Mouse (Mus musculus) heart, postnatal 0 days (tissue): Measurements from ENCODE around the gene Lman1l. TPM values are rescaled to one million over a fixed set of nuclear protein-coding genes. Genes with fewer than 3 reads are reported as not detected.

Experiments
- ATAC-seq: fragments of 200-750 bp; cut with Nextera tagmentation; 2 replicates; pipeline ENCODE4 v1.8.0; 2017; ENCODE audit warnings: low read depth, moderate number of reproducible peaks, moderate library complexity; ENCODE audit not compliant: insufficient read depth
- DNase-seq: peaks from one replicate; pipeline ENCODE4 v3.0.0-alpha.2; 2016; ENCODE audit warnings: low spot score
- H3K27ac ChIP-seq: fragments of 300-500 bp; sonication (generic); 2 replicates; pipeline ENCODE4 v1.5.1; 2014; ENCODE audit warnings: low read depth, mild to moderate bottlenecking
- H3K27me3 ChIP-seq: fragments of 300-500 bp; sonication (generic); 2 replicates; pipeline ENCODE4 v1.6.1; 2014; ENCODE audit warnings: low read length, mixed read lengths; ENCODE audit not compliant: control insufficient read depth, insufficient read depth
- H3K36me3 ChIP-seq: fragments of 300-500 bp; sonication (generic); replicated peaks from 2 replicates; pipeline ENCODE4 v1.6.1; 2014; ENCODE audit warnings: low read length, mixed read lengths; ENCODE audit not compliant: control insufficient read depth, insufficient read depth
- H3K4me1 ChIP-seq: fragments of 300-500 bp; sonication (generic); 2 replicates; pipeline ENCODE4 v1.6.1; 2014; ENCODE audit warnings: antibody characterized with exemption; ENCODE audit not compliant: control insufficient read depth, insufficient read depth
- H3K4me2 ChIP-seq: fragments of 300-500 bp; sonication (generic); 2 replicates; pipeline ENCODE4 v1.6.1; 2014; ENCODE audit warnings: low read depth, mild to moderate bottlenecking, low read length, moderate library complexity
- H3K4me3 ChIP-seq: fragments of 300-500 bp; sonication (generic); 2 replicates; pipeline ENCODE4 v1.5.1; 2014; ENCODE audit warnings: low read depth, low read length
- H3K9ac ChIP-seq: fragments of 300-500 bp; sonication (generic); replicated peaks from 2 replicates; pipeline ENCODE4 v1.6.1; 2014; ENCODE audit warnings: low read depth, low read length, mixed read lengths
- H3K9me3 ChIP-seq: fragments of 300-500 bp; sonication (generic); replicated peaks from 2 replicates; pipeline ENCODE4 v1.6.1; 2016; ENCODE audit warnings: low read length; ENCODE audit not compliant: control insufficient read depth
- CTCF ChIP-seq: IDR thresholded peaks from 2 replicates; pipeline ENCODE4 v1.5.1; 2016; ENCODE audit warnings: antibody characterized with exemption, control low read depth, low read depth
- EP300 ChIP-seq: IDR thresholded peaks from 2 replicates; pipeline ENCODE4 v1.6.1; 2016; ENCODE audit warnings: antibody characterized with exemption, low read depth
- WGBS: fragments of 180-500 bp; shearing (Covaris S2); extraction: QIAGEN DNeasy Blood & Tissue Kit; methylation state at CpG from one replicate; pipeline ENCODE4 v1.1.7; 2014; 5-methylcytosine and 5-hydroxymethylcytosine counted together
- polyA plus RNA-seq: library from polyadenylated mRNA; unstranded; fragments of >200 nt; fragmentation: Nextera tagmentation; extraction: Ambion mirVana; gene quantifications from 2 replicates; pipeline ENCODE4 v1.2.1, GENCODE M21; 2015
- total RNA-seq: library from RNA; depleted of rRNA; stranded (reverse); fragments of >200 nt; gene quantifications from 2 replicates; pipeline ENCODE4 v1.2.3, GENCODE M21; 2014; ENCODE audit warnings: low replicate concordance; rRNA removed

The Lman1l gene
- total and polyA plus RNA-seq, 2 experiments from 2014 or later = 0.15 TPM; not detected in 1

- Histone ChIP-seq H3K9ac (no peak overlapping the region), H3K4me1 (peaks cover 16% of the 10 kb centered on the region), H3K27me3 (no peaks in the 10 kb centered on the region), H3K9me3 (no peaks in the 10 kb centered on the region), H3K4me2 (no peak overlapping the region), H3K36me3 (no peaks in the 10 kb centered on the region), H3K4me3 (no peak overlapping the region), H3K27ac (no peak overlapping the region)
- no peak for ATAC-seq
- DNase-seq = no peak
- no peak for TF ChIP-seq CTCF
- no peak for TF ChIP-seq EP300
- WGBS = 72% methylated on average over 3 of the region's 3 CpGs
Measured at GRCm38 (mm10) chr9:57557215-57557614, 63.4 kb downstream of the Lman1l start.

Other genes with a start within 250 kb of the Lman1l start
- gene Ppcdc, start 180.7 kb downstream of the Lman1l start, total RNA-seq = 14.0 and 14.1 TPM in 2 replicates
- 14.1 and 14.3 TPM in 2 replicates for gene Ppcdc, start 180.7 kb downstream of the Lman1l start, polyA plus RNA-seq
- gene Scamp5, start 152.7 kb downstream of the Lman1l start, total RNA-seq = 16.1 and 19.6 TPM in 2 replicates
- gene Scamp5, start 152.7 kb downstream of the Lman1l start, polyA plus RNA-seq = 7.0 TPM in 2 replicates
- gene Rpp25, start 116.7 kb downstream of the Lman1l start, total RNA-seq = 13.8 and 21.3 TPM in 2 replicates
- 11.3 and 15.0 TPM in 2 replicates for gene Rpp25, start 116.7 kb downstream of the Lman1l start, polyA plus RNA-seq
- gene Cox5a, start 99.5 kb downstream of the Lman1l start, total RNA-seq = 1,146 and 1,154 TPM in 2 replicates
- gene Cox5a, start 99.5 kb downstream of the Lman1l start, polyA plus RNA-seq = 4,139 and 4,337 TPM in 2 replicates
- gene Fam219b, start 83.2 kb downstream of the Lman1l start, total RNA-seq = 4.5 and 9.2 TPM in 2 replicates
- gene Fam219b, start 83.2 kb downstream of the Lman1l start, polyA plus RNA-seq = 8.0 and 8.8 TPM in 2 replicates
- gene Mpi, start 68.0 kb downstream of the Lman1l start, total RNA-seq = 130 TPM in 2 replicates
- 97.7 and 99.1 TPM in 2 replicates for gene Mpi, start 68.0 kb downstream of the Lman1l start, polyA plus RNA-seq
- gene Scamp2, start 59.8 kb downstream of the Lman1l start, total RNA-seq = 42.1 and 91.7 TPM in 2 replicates
- 45.9 and 46.5 TPM in 2 replicates for gene Scamp2, start 59.8 kb downstream of the Lman1l start, polyA plus RNA-seq
- 28.1 and 189 TPM in 2 replicates for gene Ulk3, start 31.3 kb downstream of the Lman1l start, total RNA-seq
- 6.6 and 8.0 TPM in 2 replicates for gene Ulk3, start 31.3 kb downstream of the Lman1l start, polyA plus RNA-seq
- not detected in 2 replicates for gene Cplx3, start 14.5 kb downstream of the Lman1l start, total RNA-seq
- gene Cplx3, start 14.5 kb downstream of the Lman1l start, polyA plus RNA-seq = 0.07 TPM in 1 of 2 replicates, not detected in the other
- 44.6 and 54.2 TPM in 2 replicates for gene Csk, start 32.9 kb upstream of the Lman1l start, total RNA-seq
- gene Csk, start 32.9 kb upstream of the Lman1l start, polyA plus RNA-seq = 10.8 and 13.9 TPM in 2 replicates
- gene Cyp1a2, start 62.9 kb upstream of the Lman1l start, total RNA-seq = not detected in 2 replicates
- not detected in 2 replicates for gene Cyp1a2, start 62.9 kb upstream of the Lman1l start, polyA plus RNA-seq
- gene Cyp1a1, start 67.2 kb upstream of the Lman1l start, total RNA-seq = not detected in 2 replicates
- gene Cyp1a1, start 67.2 kb upstream of the Lman1l start, polyA plus RNA-seq = 0.05 TPM in 1 of 2 replicates, not detected in the other
- 3.7 and 4.8 TPM in 2 replicates for gene Edc3, start 87.8 kb upstream of the Lman1l start, total RNA-seq
- 9.5 and 10.6 TPM in 2 replicates for gene Edc3, start 87.8 kb upstream of the Lman1l start, polyA plus RNA-seq
- gene Clk3, start 145.1 kb upstream of the Lman1l start, total RNA-seq = 27.5 and 40.8 TPM in 2 replicates
- 31.9 and 34.8 TPM in 2 replicates for gene Clk3, start 145.1 kb upstream of the Lman1l start, polyA plus RNA-seq
- gene Arid3b, start 216.0 kb upstream of the Lman1l start, total RNA-seq = 7.3 and 11.1 TPM in 2 replicates
- 4.4 and 5.2 TPM in 2 replicates for gene Arid3b, start 216.0 kb upstream of the Lman1l start, polyA plus RNA-seq